Mouse (Mus musculus): ENCODE results near the gene Pld6.

- no peak for TF ChIP-seq POLR2A (IDR thresholded peaks at IDR 0.05; ENCODE audit: low read depth, low read length)
- no peak for TF ChIP-seq CTCF (IDR thresholded peaks at IDR 0.05; ENCODE audit: borderline replicate concordance, insufficient read depth, low read length)
Measured at GRCm38 (mm10) chr11:59760796-59761195, 26.6 kb downstream of the Pld6 start.
